Mouse (Mus musculus) midbrain, postnatal 0 days (tissue): ENCODE measurements around the gene Kcnh5. TPM values are rescaled to one million over a fixed set of nuclear protein-coding genes. Genes with fewer than 3 reads are reported as not detected.
A peak's percentile ranks its signal among the peaks of the same experiment; 100 is the strongest.

Experiments used
- ATAC-seq: fragments of 200-750 bp; cut with Nextera tagmentation; 2 replicates; pipeline ENCODE4 v1.8.0; 2017; ENCODE audit warnings: moderate number of reproducible peaks, mild to moderate bottlenecking, moderate TSS enrichment, moderate library complexity; ENCODE audit not compliant: low FRiP score
- DNase-seq: peaks from one replicate; pipeline ENCODE4 v3.0.0-alpha.2; 2015; ENCODE audit warnings: low spot score
- H3K27ac ChIP-seq: fragments of 300-500 bp; sonication (generic); 2 replicates; pipeline ENCODE4 v1.5.1; 2014; ENCODE audit warnings: low read depth, mild to moderate bottlenecking, low read length, mixed read lengths
- H3K27me3 ChIP-seq: fragments of 300-500 bp; sonication (generic); 2 replicates; pipeline ENCODE4 v1.6.1; 2014; ENCODE audit warnings: low read length, control low read depth, mixed read lengths; ENCODE audit not compliant: insufficient read depth
- H3K36me3 ChIP-seq: fragments of 300-500 bp; sonication (generic); 2 replicates; pipeline ENCODE4 v1.6.1; 2014; ENCODE audit warnings: low read length, control low read depth, mixed read lengths; ENCODE audit not compliant: insufficient read depth
- H3K4me1 ChIP-seq: fragments of 300-500 bp; sonication (generic); 2 replicates; pipeline ENCODE4 v1.6.1; 2014; ENCODE audit warnings: mild to moderate bottlenecking, control low read depth, antibody characterized with exemption, low read length, mixed read lengths; ENCODE audit not compliant: insufficient read depth
- H3K4me2 ChIP-seq: fragments of 300-500 bp; sonication (generic); 2 replicates; pipeline ENCODE4 v1.6.1; 2014; ENCODE audit warnings: low read depth, mild to moderate bottlenecking, low read length, mixed read lengths; ENCODE audit not compliant: poor library complexity, severe bottlenecking
- H3K4me3 ChIP-seq: fragments of 300-500 bp; sonication (generic); 2 replicates; pipeline ENCODE4 v1.5.1; 2014; ENCODE audit warnings: low read depth, mild to moderate bottlenecking, low read length, moderate library complexity
- H3K9ac ChIP-seq: fragments of 300-500 bp; sonication (generic); replicated peaks from 2 replicates; pipeline ENCODE4 v1.6.1; 2014; ENCODE audit warnings: mild to moderate bottlenecking, low read length, moderate library complexity, mixed read lengths; ENCODE audit not compliant: poor library complexity, severe bottlenecking
- H3K9me3 ChIP-seq: fragments of 300-500 bp; sonication (generic); 2 replicates; pipeline ENCODE4 v1.6.1; 2016; ENCODE audit warnings: low read length, control low read depth
- CTCF ChIP-seq: IDR thresholded peaks from 2 replicates; pipeline ENCODE4 v1.5.1; 2016; ENCODE audit warnings: antibody characterized with exemption, mild to moderate bottlenecking
- WGBS: fragments of 180-500 bp; shearing (Covaris S2); extraction: QIAGEN DNeasy Blood & Tissue Kit; methylation state at CpG from one replicate; pipeline ENCODE4 v1.1.7; 2014; 5-methylcytosine and 5-hydroxymethylcytosine counted together
- polyA plus RNA-seq: library from polyadenylated mRNA; unstranded; fragments of >200 nt; fragmentation: Nextera tagmentation; extraction: Ambion mirVana; gene quantifications from 2 replicates; pipeline ENCODE4 v1.2.1, GENCODE M21; 2015
- total RNA-seq: library from RNA; depleted of rRNA; stranded (reverse); fragments of >200 nt; gene quantifications from 2 replicates; pipeline ENCODE4 v1.2.3, GENCODE M21; 2014

Gene Kcnh5
- total and polyA plus RNA-seq, 2 experiments from 2014 or later = 2.6 to 8.9 TPM

DNA sequence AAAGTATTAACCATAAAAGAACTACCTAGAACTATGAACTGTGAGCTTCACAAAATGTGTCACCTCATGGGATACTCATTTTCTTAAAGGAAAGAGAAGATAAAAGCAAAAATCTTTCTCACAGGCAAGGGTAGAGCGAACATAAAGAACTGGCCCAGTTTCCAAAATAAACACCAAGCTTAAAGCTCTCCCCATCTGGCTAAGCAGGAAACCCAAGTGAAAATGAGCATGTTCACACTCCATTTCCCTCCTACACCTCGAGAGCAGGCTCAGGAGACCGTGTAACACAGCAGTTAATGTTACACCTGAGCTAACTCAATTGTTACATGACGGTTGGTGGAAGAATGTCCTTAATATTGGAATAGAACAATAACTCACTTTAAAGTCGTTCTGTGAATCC, 100.0 kb downstream of the Kcnh5 start:
- DNase-seq = no peak
- Histone ChIP-seq H3K4me2 (no peak overlapping the region), H3K4me3 (no peak overlapping the region), H3K9ac (no peak overlapping the region), H3K4me1 (no peaks in the 10 kb centered on the region), H3K9me3 (no peaks in the 10 kb centered on the region), H3K36me3 (no peaks in the 10 kb centered on the region), H3K27me3 (no peaks in the 10 kb centered on the region), H3K27ac (no peak overlapping the region)
- no peak for ATAC-seq
- 71% methylated on average over 5 of the region's 5 CpGs for WGBS
- no peak for TF ChIP-seq CTCF

GRCm38 (mm10) chr12:75071043-75071442, 106.1 kb downstream of the Kcnh5 start:
- WGBS = 99% methylated on average over 2 of the region's 2 CpGs
- DNase-seq (no peak), ATAC-seq (no peak)
- Histone ChIP-seq H3K4me2 (no peak overlapping the region), H3K4me1 (no peaks in the 10 kb centered on the region), H3K9me3 (no peaks in the 10 kb centered on the region), H3K36me3 (no peaks in the 10 kb centered on the region), H3K4me3 (no peak overlapping the region), H3K27me3 (no peaks in the 10 kb centered on the region), H3K9ac (no peak overlapping the region), H3K27ac (no peak overlapping the region)
- no peak for TF ChIP-seq CTCF

GRCm38 (mm10) chr12:75062571-75062970, 114.6 kb downstream of the Kcnh5 start:
- H3K4me3 ChIP-seq = no peak overlapping the region
- DNase-seq (no peak), ATAC-seq (no peak)
- no peak overlapping the region for H3K4me2 ChIP-seq
- no peaks in the 10 kb centered on the region for H3K27me3 ChIP-seq
- H3K9ac ChIP-seq = no peak overlapping the region
- no peaks in the 10 kb centered on the region for H3K4me1 ChIP-seq
- H3K9me3 ChIP-seq = no peaks in the 10 kb centered on the region
- no peak overlapping the region for H3K27ac ChIP-seq
- no peak for TF ChIP-seq CTCF
- H3K36me3 ChIP-seq = no peaks in the 10 kb centered on the region

DNA sequence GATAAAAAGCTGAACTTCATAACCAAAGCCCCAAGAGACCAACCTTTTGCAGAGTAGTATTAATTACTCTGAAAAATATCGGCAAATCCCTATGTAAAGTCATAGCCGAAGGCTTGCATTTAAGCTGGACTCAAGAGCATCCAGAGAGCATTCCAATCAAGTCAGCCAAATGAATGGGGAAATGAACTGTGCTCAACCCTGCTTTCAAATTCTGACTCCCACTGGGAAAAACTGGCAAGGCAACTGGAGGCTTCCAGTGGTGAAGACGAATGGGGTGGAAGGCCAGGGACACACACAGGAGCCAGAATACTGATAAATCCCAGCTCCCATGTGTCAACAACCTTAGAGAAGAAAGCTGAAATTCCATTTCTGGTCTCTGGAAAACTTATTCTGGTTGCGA, 115.4 kb downstream of the Kcnh5 start:
- peak; percentile 32 for DNase-seq

GRCm38 (mm10) chr12:75053731-75054130, 123.4 kb downstream of the Kcnh5 start:
- WGBS = 75% methylated on average over 1 of the region's 1 CpGs
- H3K27me3 ChIP-seq = no peaks in the 10 kb centered on the region

More for the DNA sequence above, 115.4 kb downstream of the Kcnh5 start:
- TF ChIP-seq CTCF = no peak
- no peaks in the 10 kb centered on the region for H3K36me3 ChIP-seq
- no peak overlapping the region for H3K4me2 ChIP-seq
- H3K9me3 ChIP-seq = no peaks in the 10 kb centered on the region
- H3K4me3 ChIP-seq = no peak overlapping the region
- H3K4me1 ChIP-seq = no peaks in the 10 kb centered on the region
- H3K27me3 ChIP-seq = no peaks in the 10 kb centered on the region
- no peak overlapping the region for H3K9ac ChIP-seq
- no peak for ATAC-seq
- WGBS = 47% methylated on average over 4 of the region's 4 CpGs
- no peak overlapping the region for H3K27ac ChIP-seq

DNA sequence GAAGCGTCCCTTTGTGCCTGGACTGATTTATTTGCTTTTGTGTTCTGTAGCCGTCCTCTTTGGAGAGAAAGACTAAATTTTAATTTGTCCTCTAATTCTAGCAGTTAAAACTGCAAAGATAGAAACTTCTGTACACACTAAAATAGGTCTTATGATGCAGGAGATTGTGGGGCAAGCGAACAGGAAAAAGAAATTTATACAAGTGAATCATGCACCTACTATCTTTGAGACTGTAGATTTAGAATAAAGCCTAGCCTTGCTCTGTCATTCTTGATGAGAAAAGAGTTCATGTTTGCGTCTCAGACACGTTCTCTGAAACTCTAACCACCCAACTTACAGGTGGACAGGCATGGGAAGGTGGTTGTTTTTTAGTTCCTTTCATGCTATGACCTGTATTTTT, 140.4 kb downstream of the Kcnh5 start:
- WGBS = 90% methylated on average over 5 of the region's 5 CpGs
- no peak for TF ChIP-seq CTCF
- ATAC-seq = no peak

More at GRCm38 (mm10) chr12:75053731-75054130, 123.4 kb downstream of the Kcnh5 start:
- Histone ChIP-seq H3K36me3 (no peaks in the 10 kb centered on the region), H3K4me3 (no peak overlapping the region), H3K4me2 (no peak overlapping the region), H3K4me1 (no peaks in the 10 kb centered on the region), H3K9me3 (no peaks in the 10 kb centered on the region), H3K9ac (no peak overlapping the region), H3K27ac (no peak overlapping the region)
- ATAC-seq (no peak), DNase-seq (no peak)
- no peak for TF ChIP-seq CTCF

More for the DNA sequence above, 140.4 kb downstream of the Kcnh5 start:
- Histone ChIP-seq H3K27me3 (no peaks in the 10 kb centered on the region), H3K4me1 (no peaks in the 10 kb centered on the region), H3K4me3 (no peak overlapping the region), H3K27ac (no peak overlapping the region), H3K36me3 (no peaks in the 10 kb centered on the region), H3K9me3 (no peaks in the 10 kb centered on the region), H3K4me2 (no peak overlapping the region), H3K9ac (no peak overlapping the region)
- DNase-seq = no peak
